Mouse (Mus musculus) right cerebral cortex, postnatal 10 days (tissue): ENCODE measurements around the gene Hivep1.

Experiments
- DNase-seq, 2 experiments: peaks; one replicate each; pipeline ENCODE4 v3.0.0; 2021; ENCODE audit warnings: low spot score in 2 of 2

Gene Hivep1

GRCm38 (mm10) chr13:42228849-42229248 lies 177.0 kb downstream of the Hivep1 start:
- DNase-seq, result no peak

- no peak for DNase-seq
These were observed 182.1 kb downstream of the Hivep1 start for GRCm38 (mm10) chr13:42233741-42234419.

GRCm38 (mm10) chr13:42238520-42238919 lies 186.7 kb downstream of the Hivep1 start:
- DNase-seq, result no peak

GRCm38 (mm10) chr13:42242131-42242530 lies 190.3 kb downstream of the Hivep1 start:
- no peak for DNase-seq
